Mouse (Mus musculus) small intestine, adult 2 months (tissue): ENCODE data around the gene Myl6.

Experiments used
- CTCF ChIP-seq: fragments of 200-500 bp; IDR thresholded peaks from 2 replicates; pipeline ENCODE4 v1.5.1; 2012; ENCODE audit warnings: low read depth, mild to moderate bottlenecking, control low read depth, inconsistent platforms, low read length, moderate library complexity, mixed read lengths; ENCODE audit not compliant: insufficient replicate concordance, insufficient read length; ENCODE audit errors: extremely low read depth
- POLR2A ChIP-seq: fragments of 200-500 bp; IDR thresholded peaks from 2 replicates; pipeline ENCODE4 v1.6.1; 2012; ENCODE audit warnings: low read depth, mild to moderate bottlenecking, control low read depth, inconsistent platforms, low read length, moderate library complexity

DNA sequence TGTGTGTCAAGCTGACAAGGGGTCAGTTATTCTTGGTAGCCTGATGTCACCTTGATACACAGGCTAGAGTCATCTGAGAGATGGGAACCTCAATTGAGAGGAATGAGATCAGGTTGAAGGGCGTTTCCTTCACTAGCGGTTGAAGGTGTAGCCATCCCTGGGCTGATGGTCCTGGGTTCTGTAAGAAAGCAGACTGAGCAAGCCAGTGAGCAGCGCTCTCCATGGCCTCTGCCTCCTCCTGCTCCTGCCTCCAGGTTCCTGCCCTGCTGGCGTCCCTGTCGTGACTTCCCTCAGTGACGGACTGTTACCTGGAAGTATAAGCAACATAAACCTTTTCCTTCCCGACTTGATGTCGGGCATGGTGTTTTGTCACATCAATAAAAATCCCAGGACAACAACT, 9.6 kb upstream of the Myl6 start:
- TF ChIP-seq POLR2A, result no peak
- no peak for TF ChIP-seq CTCF
